8 mouse cellular contexts compared by ENCODE assay signal in genomic region chr16:33684162-33684702, GRCm38 (mm10). TPM values are rescaled to one million over a fixed set of nuclear protein-coding genes. Genes with fewer than 3 reads are reported as not detected.
DNase-seq lines count a peak whose midpoint lies in the region; ATAC-seq lines count a peak whose summit lies in the region.

Heg1 (plus strand) TSS chr16:33684370.

- peak within 1 kb of the TSS; percentile 80 for H3K27ac ChIP-seq in hindbrain, embryonic 12.5 days

- peak; percentile 72 for ATAC-seq in hindbrain, embryonic 12.5 days (ENCODE audit: low FRiP score)

- peaks cover 45% of the 10 kb centered on the region for H3K4me1 ChIP-seq in hindbrain, embryonic 12.5 days

- H3K9ac ChIP-seq in hindbrain, embryonic 12.5 days, result peak within 1 kb of the TSS; percentile 96

- H3K27me3 ChIP-seq in hindbrain, embryonic 12.5 days, result peaks cover 4% of the 10 kb centered on the region; the same call in 1 of the 2 replicates

- H3K9me3 ChIP-seq in hindbrain, embryonic 12.5 days (replicated peaks), result no peaks in the 10 kb centered on the region

- peak within 1 kb of the TSS; percentile 92 for H3K4me3 ChIP-seq in hindbrain, embryonic 12.5 days

- H3K36me3 ChIP-seq in hindbrain, embryonic 12.5 days, result no peaks in the 10 kb centered on the region

- WGBS in hindbrain, embryonic 12.5 days, result 1% methylated on average over 23 of the region's 57 CpGs

- H3K4me2 ChIP-seq in hindbrain, embryonic 12.5 days (replicated peaks), result peak within 1 kb of the TSS; percentile 93

- DNase-seq in WW6 (ENCODE audit: low read depth, low spot score), result peak; percentile 22
- DNase-seq in cerebellum, postnatal 10 days, result peak; percentile 81 to 89
- peak; percentile 45 to 67 for DNase-seq in frontal cortex, postnatal 10 days (ENCODE audit: low spot score in 2 of 2)
- peak; percentile 47 to 59 for DNase-seq in layer of hippocampus, postnatal 36 days
- DNase-seq in lung, postnatal 36 days, result peak; percentile 93
- DNase-seq in right cerebral cortex, adult 2 months (ENCODE audit: low spot score in 2 of 2), result peak; percentile 45 to 50
- peak; percentile 20 for DNase-seq in urinary bladder, postnatal 10 days (ENCODE audit: low spot score)

RNA-seq across cellular contexts. Expression of gene Heg1, which starts in this region (rescaled TPM):
- 21.3 and 22.9 TPM in 2 replicates for polyA plus RNA-seq in hindbrain, embryonic 12.5 days (2016; fragmentation: Nextera tagmentation; extraction: Ambion mirVana)
- 10 to 100 TPM; 21.8 to 26.4 TPM for total RNA-seq in layer of hippocampus, postnatal 36 days (2021)

Comparison
In these comparisons a context has a peak if more than half of its experiments do, and no peak if none do; other contexts are left out.
1. Peak in every context shown above with its lines: DNase-seq, ATAC-seq, H3K4me3 ChIP-seq and H3K27ac ChIP-seq.
2. DNase-seq: peak in every context shown above with its lines; median percentile 93 in lung, postnatal 36 days; 85 in cerebellum, postnatal 10 days; 56 in frontal cortex, postnatal 10 days; 53 in layer of hippocampus, postnatal 36 days; 48 in right cerebral cortex, adult 2 months; 22 in WW6; 20 in urinary bladder, postnatal 10 days.